Mouse (Mus musculus): ENCODE data around the gene Gadd45g.

The Gadd45g gene

DNA sequence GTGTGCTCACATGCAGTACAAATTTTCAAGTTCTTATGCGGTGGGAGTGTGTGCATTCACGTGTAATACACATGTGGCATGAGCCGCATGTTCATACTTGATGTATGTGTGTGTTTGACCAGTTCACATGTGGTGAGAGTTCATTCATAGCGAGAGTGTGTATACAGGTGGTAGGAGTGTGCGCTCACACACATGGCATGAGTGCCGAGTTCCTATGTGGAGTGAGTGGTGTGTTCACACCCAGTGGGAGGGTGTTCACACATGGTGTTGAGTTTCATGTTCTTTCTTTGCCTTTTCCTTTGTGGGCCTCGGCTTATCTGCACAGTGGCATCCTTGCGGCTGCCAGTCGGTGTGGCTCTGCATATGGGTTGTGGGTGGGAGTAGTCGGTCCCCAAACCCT, 39.1 kb downstream of the Gadd45g start:
- no peak for DNase-seq (ENCODE audit: low read depth, low spot score)

DNA sequence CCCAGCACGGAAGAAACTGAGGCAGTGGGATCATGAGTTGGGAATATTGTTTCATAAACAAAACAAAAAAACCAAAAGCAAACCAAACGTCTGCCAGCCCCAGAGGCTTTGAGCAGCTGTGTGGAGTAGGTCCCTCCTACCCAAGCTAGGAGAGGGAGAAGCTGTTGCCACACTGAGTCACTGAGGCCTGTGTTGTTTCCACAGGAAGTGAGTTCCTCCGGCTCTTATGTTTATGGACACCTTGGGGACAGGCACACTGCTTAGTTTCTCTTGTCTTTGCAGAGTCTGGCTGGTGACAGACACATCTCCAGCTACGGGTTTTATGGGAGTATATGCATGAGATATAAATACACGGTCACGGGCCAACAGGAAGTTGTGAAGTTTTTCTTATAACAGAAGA, 39.6 kb downstream of the Gadd45g start:
- DNase-seq (ENCODE audit: low read depth, low spot score), result no peak

DNA sequence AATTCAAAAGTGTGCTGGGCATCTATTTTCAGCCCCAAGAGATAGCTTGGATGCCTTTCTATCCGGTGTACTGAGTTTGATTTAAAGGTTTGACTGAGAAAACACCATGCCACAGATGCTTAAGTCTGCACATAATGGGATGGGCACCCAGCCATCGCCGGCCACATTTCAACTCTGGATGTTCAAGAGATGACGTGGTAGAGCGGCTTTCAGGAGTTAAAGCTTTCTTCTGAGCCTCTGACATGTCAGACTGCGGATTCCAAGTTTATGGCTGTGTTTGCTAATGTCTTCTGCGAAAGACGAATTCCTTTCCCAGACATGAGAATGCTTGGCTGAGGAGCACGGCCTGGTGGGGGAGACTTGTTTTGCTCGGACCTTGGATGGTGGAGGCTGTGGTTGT, 40.2 kb downstream of the Gadd45g start:
- DNase-seq (ENCODE audit: low read depth, low spot score), result no peak

DNA sequence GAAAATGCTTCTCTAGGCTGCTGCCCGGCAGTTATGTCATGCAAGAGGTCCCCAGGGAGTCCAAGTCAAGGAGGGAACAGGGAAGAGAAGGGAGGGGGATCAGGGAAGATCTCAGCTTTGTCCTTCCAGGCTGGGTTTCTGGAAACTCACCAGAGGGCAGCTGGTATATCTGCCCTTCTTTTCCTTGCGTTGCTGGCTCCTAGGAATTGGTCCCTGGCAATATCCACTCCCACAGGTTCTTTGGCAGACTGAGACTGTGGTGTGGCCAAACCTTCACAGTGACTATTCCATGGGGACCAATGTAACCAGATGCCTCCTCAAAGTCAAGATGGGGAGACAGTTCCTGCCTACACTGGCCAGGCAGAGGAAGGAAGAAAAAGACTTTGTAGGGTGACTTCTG, 41.9 kb downstream of the Gadd45g start:
- DNase-seq (ENCODE audit: low read depth, low spot score), result no peak

DNA sequence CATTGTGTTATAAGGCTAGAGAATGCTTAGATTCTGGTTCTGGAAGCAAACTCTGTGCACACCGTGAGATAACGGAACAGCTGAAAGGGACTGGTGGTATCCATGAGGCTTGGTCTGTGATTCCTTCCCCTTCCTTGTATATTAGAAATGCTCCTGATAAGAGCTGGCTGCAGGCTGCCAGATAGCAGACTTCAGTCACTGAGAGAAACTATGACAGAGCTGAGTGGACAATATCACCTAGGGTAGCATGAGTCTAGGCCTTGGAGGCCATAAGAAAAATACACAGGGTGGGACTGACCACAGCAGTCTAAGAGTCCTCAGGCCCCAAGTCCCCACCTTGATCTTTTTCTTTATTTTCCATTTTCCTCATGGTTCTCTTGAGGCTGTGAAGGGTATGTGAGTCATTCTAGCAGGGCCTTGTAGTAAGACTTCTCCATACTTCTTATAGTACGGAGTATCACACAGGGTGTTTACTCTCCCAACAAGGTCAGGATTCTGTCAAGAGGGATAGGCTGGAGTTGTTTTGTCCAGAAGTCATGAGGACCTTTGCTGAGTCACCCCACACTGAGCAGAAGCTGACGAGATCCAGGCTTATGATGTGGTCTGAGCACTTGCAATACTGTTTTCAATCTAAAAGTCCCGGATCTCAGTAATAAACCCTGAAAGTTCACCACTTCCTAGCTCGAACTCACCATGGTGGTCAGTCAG, 45.5 kb downstream of the Gadd45g start:
- no peak for DNase-seq (ENCODE audit: low read depth, low spot score)

DNA sequence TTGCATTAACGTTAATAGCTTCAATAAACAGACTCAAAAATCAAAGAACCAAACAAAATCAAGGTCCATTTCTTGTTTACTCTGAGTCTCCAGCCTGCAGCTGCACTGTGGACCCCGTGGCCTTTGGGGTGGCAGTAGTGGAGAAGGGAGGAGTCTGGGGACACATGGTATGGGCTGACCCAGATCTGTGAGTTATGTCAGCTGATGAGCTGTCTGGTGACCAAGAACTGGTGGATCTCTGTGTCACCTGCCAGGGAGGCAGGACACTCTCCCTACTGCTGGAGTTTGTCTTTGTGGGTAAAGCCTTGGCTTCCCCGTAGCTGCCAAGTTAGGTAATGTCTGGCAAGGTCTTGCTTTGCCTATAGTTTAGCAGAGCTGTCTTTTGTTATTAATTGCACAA, 51.1 kb downstream of the Gadd45g start:
- DNase-seq (ENCODE audit: low read depth, low spot score), result no peak
